Mouse (Mus musculus) CH12.LX (cell line): ENCODE measurements around the gene Med17. TPM values are rescaled to one million over a fixed set of nuclear protein-coding genes. Genes with fewer than 3 reads are reported as not detected.

Source experiments
- DNase-seq: peaks from one replicate; pipeline ENCODE4 v3.0.0-alpha.2; 2013; ENCODE audit errors: extremely low read depth
- H3K27ac ChIP-seq: 2 replicates; pipeline ENCODE4 v1.5.1; 2012; ENCODE audit warnings: low read depth, mild to moderate bottlenecking, control low read depth, moderate library complexity; ENCODE audit not compliant: insufficient read depth
- H3K27me3 ChIP-seq: replicated peaks from 2 replicates; pipeline ENCODE3; 2012; ENCODE audit warnings: inconsistent platforms
- H3K36me3 ChIP-seq, 2 experiments: replicated peaks in 1 of 2; 2 replicates each; pipeline versions ENCODE3 to v1.6.1; 2012; ENCODE audit warnings: inconsistent platforms in 1 of 2, low read length in 1 of 2, mild to moderate bottlenecking in 1 of 2, mixed read lengths in 1 of 2, moderate library complexity in 1 of 2; ENCODE audit not compliant: control insufficient read depth in 1 of 2, insufficient read depth in 1 of 2
- H3K4me1 ChIP-seq, 2 experiments: 2 replicates each; pipeline ENCODE4 v1.6.1; 2012; ENCODE audit warnings: inconsistent platforms in 1 of 2, moderate library complexity in 1 of 2; ENCODE audit not compliant: insufficient read depth in 2 of 2, control insufficient read depth in 1 of 2
- H3K4me2 ChIP-seq: 2 replicates; pipeline ENCODE4 v1.6.1; 2012; ENCODE audit warnings: low read depth, mild to moderate bottlenecking, control low read depth; ENCODE audit not compliant: poor library complexity, insufficient read depth, severe bottlenecking
- H3K4me3 ChIP-seq, 3 experiments: fragments of 150-350 bp in 1 of 3; sonication (generic) in 1 of 3; replicated peaks in 1 of 3; 2 replicates each; pipeline versions ENCODE3 to v1.5.1; 2011 to 2012; ENCODE audit warnings: low read depth in 2 of 3, low read length in 2 of 3, mild to moderate bottlenecking in 2 of 3, moderate library complexity in 2 of 3, control low read depth in 1 of 3, improper control_type of control experiment in 1 of 3, inconsistent platforms in 1 of 3, mixed read lengths in 1 of 3; ENCODE audit not compliant: poor library complexity in 1 of 3
- H3K79me2 ChIP-seq: replicated peaks from 2 replicates; pipeline ENCODE4 v1.6.1; 2012; ENCODE audit warnings: mild to moderate bottlenecking, moderate library complexity; ENCODE audit not compliant: control insufficient read depth, poor library complexity, insufficient read depth, severe bottlenecking; ENCODE audit errors: extremely low read depth
- H3K9ac ChIP-seq: 2 replicates; pipeline ENCODE4 v1.6.1; 2012; ENCODE audit warnings: low read depth, mild to moderate bottlenecking, control low read depth, moderate library complexity; ENCODE audit not compliant: insufficient read depth
- H3K9me3 ChIP-seq: replicated peaks from 2 replicates; pipeline ENCODE3; 2012; ENCODE audit warnings: low read length, inconsistent platforms, mixed read lengths
- CHD1 ChIP-seq: IDR thresholded peaks from 2 replicates; pipeline ENCODE4 v1.6.1; 2012; ENCODE audit warnings: low read depth, low read length, improper control_type of control experiment, inconsistent platforms
- E2F4 ChIP-seq: IDR thresholded peaks from 2 replicates; pipeline ENCODE4 v1.6.1; 2011; ENCODE audit warnings: low read depth, low read length, improper control_type of control experiment; ENCODE audit not compliant: insufficient replicate concordance
- GABPA ChIP-seq: IDR thresholded peaks from 2 replicates; pipeline ENCODE4 v1.6.1; 2012; ENCODE audit warnings: low read depth, low read length, improper control_type of control experiment, inconsistent platforms; ENCODE audit not compliant: insufficient replicate concordance
- JUN ChIP-seq: IDR thresholded peaks from 2 replicates; pipeline ENCODE4 v1.6.1; 2011; ENCODE audit warnings: low read depth, mild to moderate bottlenecking, low read length, improper control_type of control experiment, moderate library complexity; ENCODE audit not compliant: insufficient read depth
- KAT2A ChIP-seq: IDR thresholded peaks from 2 replicates; pipeline ENCODE4 v1.6.1; 2012; ENCODE audit warnings: low read length, improper control_type of control experiment, inconsistent platforms; ENCODE audit not compliant: insufficient replicate concordance
- MAZ ChIP-seq: IDR thresholded peaks from 2 replicates; pipeline ENCODE4 v1.6.1; 2012; ENCODE audit warnings: low read depth, mild to moderate bottlenecking, inconsistent platforms, low read length, improper control_type of control experiment, moderate library complexity
- PAX5 ChIP-seq: IDR thresholded peaks from 2 replicates; pipeline ENCODE4 v1.6.1; 2012; ENCODE audit warnings: low read length, inconsistent platforms, mixed read lengths
- POLR2AphosphoS2 ChIP-seq: IDR thresholded peaks from 2 replicates; pipeline ENCODE4 v1.6.1; 2011; ENCODE audit warnings: low read depth, low read length, improper control_type of control experiment
- RAD21 ChIP-seq: IDR thresholded peaks from 2 replicates; pipeline ENCODE4 v1.6.1; 2011; ENCODE audit warnings: low read depth, mild to moderate bottlenecking, low read length, improper control_type of control experiment, moderate library complexity
- RCOR1 ChIP-seq: conservative IDR thresholded peaks from 2 replicates; pipeline ENCODE4 v1.6.1; 2012; ENCODE audit warnings: low read depth, mild to moderate bottlenecking, inconsistent platforms, low read length, improper control_type of control experiment
- SMC3 ChIP-seq: IDR thresholded peaks from 2 replicates; pipeline ENCODE4 v1.6.1; 2011; ENCODE audit warnings: low read depth, low read length, improper control_type of control experiment
- TBP ChIP-seq: conservative IDR thresholded peaks from 2 replicates; pipeline ENCODE4 v1.6.1; 2011; ENCODE audit warnings: low read depth, low read length, improper control_type of control experiment
- USF2 ChIP-seq: conservative IDR thresholded peaks from 2 replicates; pipeline ENCODE4 v1.6.1; 2011; ENCODE audit warnings: low read depth, low read length, improper control_type of control experiment
- ZKSCAN1 ChIP-seq: IDR thresholded peaks from 2 replicates; pipeline ENCODE4 v1.6.1; 2012; ENCODE audit warnings: low read depth, inconsistent platforms, low read length, improper control_type of control experiment, borderline replicate concordance
- ZNF384 ChIP-seq: IDR thresholded peaks from 2 replicates; pipeline ENCODE4 v1.6.1; 2012; ENCODE audit warnings: low read depth, low read length, improper control_type of control experiment, inconsistent platforms
- dilution Hi-C: fragments of 300-500 bp; cut with MboI; formaldehyde crosslinking; loops from 2 replicates; pipeline ENCODE4 v1.14.3; 2020; ENCODE audit warnings: low sequenced_read_pairs; ENCODE audit not compliant: extremely low pct_unique_long_range_greater_than_20kb, extremely low pct_ligation_motif_present
- in situ Hi-C: fragments of 300-500 bp; cut with MboI; formaldehyde crosslinking; loops from 3 replicates; pipeline ENCODE4 v1.14.3; 2019; ENCODE audit warnings: low sequenced_read_pairs, low pct_ligation_motif_present, low pct_unique_long_range_greater_than_20kb, mixed read lengths
- polyA plus RNA-seq: library from polyadenylated mRNA; unstranded; fragments of >175 nt; gene quantifications from 2 replicates; pipeline ENCODE4 v1.2.1, GENCODE M21; 2012; ENCODE audit warnings: low read depth; ENCODE audit not compliant: insufficient read length
- total RNA-seq, 2 experiments: library from RNA; depleted of rRNA; stranded (reverse); fragments of 300-350 nt in 1 of 2; fragments of >200 nt in 1 of 2; gene quantifications; 2 replicates each; pipeline ENCODE4 v1.2.3; 2012 to 2014

Gene Med17
- total and polyA plus RNA-seq, 3 experiments, result 39.7 to 59.8 (median 57.0) TPM

DNA sequence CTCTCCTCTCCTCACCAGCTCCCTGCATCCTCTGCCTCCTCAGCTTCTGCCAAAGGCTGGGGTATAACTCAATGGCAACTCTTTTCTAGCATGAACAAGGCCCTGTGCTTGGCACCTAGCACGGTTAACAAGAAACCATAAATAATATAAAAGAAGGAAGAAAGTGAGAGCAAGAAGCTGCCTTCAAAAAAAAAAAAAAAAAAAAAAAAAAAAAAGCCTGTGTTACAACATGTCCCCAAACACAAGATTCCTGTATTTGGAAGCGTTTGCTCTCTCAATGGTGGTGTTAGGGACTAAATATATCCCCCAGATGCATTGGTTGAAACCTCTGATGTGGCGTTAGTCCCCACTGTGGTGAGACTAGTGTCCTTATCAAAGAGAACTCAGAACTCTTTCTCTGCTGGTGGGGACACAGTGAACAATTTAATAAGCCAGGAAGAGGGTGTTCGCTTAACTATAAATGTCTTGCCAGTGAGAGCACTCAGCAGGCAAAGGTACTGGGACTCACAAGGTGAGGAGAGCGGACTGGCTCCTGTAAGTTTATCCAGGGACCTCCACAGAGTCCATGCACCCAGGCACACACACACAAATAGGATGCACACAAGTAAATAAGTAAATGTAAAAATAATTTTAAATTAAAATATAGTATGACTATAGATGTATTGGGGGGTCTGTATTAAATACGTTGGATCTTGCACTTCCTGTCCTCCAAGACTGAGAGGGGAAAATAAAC, 38.7 kb downstream of the Med17 start:
- in situ Hi-C loops, result no loop called here
- DNase-seq, result no peak

DNA sequence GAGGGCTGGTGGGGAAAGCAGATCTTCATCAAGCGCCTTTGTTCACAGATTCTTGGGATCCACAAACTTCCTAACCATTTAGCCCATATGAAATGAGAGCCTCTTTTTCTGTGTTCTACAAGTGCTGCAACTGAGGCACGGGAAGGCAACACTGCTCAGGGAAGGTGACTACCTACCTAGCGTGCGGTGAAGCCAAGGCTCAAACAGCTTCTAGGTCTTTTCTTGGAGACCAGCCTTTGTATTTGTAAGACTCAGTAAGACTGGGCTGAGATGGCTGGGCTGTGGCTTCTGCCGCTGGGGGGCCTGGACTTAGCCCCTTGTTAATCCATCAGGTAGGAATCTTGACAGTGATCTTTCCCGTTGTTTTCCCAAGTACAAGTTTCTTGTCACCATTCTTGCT, 39.7 kb downstream of the Med17 start:
- dilution Hi-C loops (no loop called here), in situ Hi-C loops (no loop called here)
- H3K27me3 ChIP-seq, result peaks cover 3% of the 10 kb centered on the region
- no peak overlapping the region for H3K4me3 ChIP-seq
- no peak overlapping the region for H3K27ac ChIP-seq
- H3K9ac ChIP-seq, result no peak overlapping the region
- H3K36me3 ChIP-seq, result no peaks in the 10 kb centered on the region
- TF ChIP-seq TBP, result no peak
- H3K9me3 ChIP-seq, result no peaks in the 10 kb centered on the region
- no peak for DNase-seq
- 0 out of 4 replicates have a peak, but pooled peaks cover 0 to 4% of the 10 kb centered on the region in 2 experiments for H3K4me1 ChIP-seq
- no peaks in the 10 kb centered on the region for H3K79me2 ChIP-seq
- no peak overlapping the region for H3K4me2 ChIP-seq

More for the DNA sequence above, 38.7 kb downstream of the Med17 start:
- Histone ChIP-seq H3K27ac (no peak overlapping the region), H3K4me3 (no peak overlapping the region), H3K4me1 (0 out of 4 replicates have a peak, but pooled peaks cover 0 to 4% of the 10 kb centered on the region in 2 experiments), H3K79me2 (no peaks in the 10 kb centered on the region), H3K9ac (no peak overlapping the region), H3K4me2 (no peak overlapping the region), H3K27me3 (peaks cover 2% of the 10 kb centered on the region), H3K9me3 (no peaks in the 10 kb centered on the region), H3K36me3 (no peaks in the 10 kb centered on the region)
- dilution Hi-C loops, result no loop called here
- TF ChIP-seq RCOR1 (no peak), ZNF384 (0 out of 2 replicates have a peak, but pooled peaks have one; percentile 11)

DNA sequence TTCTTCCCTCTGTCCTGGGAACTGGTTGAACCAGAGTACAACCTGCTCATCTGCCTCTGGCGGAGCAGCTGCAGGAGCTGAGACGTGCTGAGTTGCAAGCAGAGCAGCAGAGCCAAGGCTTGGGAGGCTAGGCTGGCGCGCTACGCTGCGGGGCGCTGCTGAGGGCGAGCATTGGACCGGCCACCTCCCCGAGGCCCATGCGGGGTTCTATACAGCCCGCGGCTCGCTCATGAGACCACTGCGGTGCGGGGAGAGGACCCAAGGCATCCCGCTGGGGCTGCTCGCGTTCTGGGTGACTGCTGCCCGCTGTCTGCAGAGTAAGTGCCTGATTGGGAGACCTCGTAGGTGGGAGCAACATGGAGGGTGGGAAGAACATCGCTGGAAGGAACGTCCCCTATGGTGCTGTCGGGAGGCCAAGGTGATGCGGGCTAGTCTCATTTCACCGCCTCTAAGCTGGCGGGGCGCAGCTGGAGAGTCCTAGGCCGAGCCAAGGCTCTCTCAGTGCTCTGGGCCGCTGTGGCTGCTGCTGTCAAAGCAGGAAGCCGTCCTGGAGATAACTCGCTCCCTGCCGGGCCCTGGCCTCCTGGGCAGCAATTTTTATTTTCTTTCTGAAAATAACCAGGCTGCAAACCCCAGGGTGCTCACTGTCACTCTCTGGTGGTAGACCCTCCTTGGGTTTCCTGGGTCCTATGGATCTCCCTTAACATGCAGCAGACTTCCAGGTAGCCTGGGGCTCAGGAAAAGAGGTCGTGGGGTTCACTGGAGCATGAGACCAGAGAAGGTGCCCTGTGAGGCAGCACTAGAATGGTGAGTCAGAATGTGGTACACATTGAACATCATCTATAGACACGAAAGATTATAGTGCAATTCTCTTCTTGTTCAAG, 40.4 kb downstream of the Med17 start, which contains the start of gene Vstm5:
Gene Vstm5 (plus strand): TSS at position 4 of the 884 bp plus-strand sequence.
- TF ChIP-seq E2F4, result no peak
- TF ChIP-seq MAZ, result no peak
- no peak for TF ChIP-seq POLR2AphosphoS2
- TF ChIP-seq KAT2A, result no peak
- no peak for TF ChIP-seq SMC3
- no peak for TF ChIP-seq RAD21
- TF ChIP-seq ZKSCAN1, result no peak
- TF ChIP-seq JUN, result no peak
- TF ChIP-seq GABPA, result no peak
- TF ChIP-seq USF2, result no peak
- TF ChIP-seq CHD1, result no peak
- TF ChIP-seq PAX5, result no peak
- dilution Hi-C loops, result no loop called here

More for the DNA sequence above, 40.4 kb downstream of the Med17 start, which contains the start of gene Vstm5:
- Histone ChIP-seq H3K4me2 (no peak within 1 kb of the TSS), H3K4me1 (0 out of 4 replicates have a peak, but pooled peaks cover 0 to 4% of the 10 kb centered on the region in 2 experiments), H3K79me2 (no peaks in the 10 kb centered on the region), H3K9me3 (no peaks in the 10 kb centered on the region), H3K36me3 (no peaks in the 10 kb centered on the region), H3K27ac (no peak within 1 kb of the TSS), H3K9ac (no peak within 1 kb of the TSS), H3K27me3 (peaks cover 5% of the 10 kb centered on the region), H3K4me3 (no peak within 1 kb of the TSS)
- in situ Hi-C loops, result no loop called here
- DNase-seq, result no peak
